Mouse (Mus musculus) midbrain, embryonic 13.5 days (tissue): ENCODE data around the gene Ankrd13b. TPM values are rescaled to one million over a fixed set of nuclear protein-coding genes. Genes with fewer than 3 reads are reported as not detected.

ENCODE experiments used
- ATAC-seq: fragments of 200-750 bp; cut with Nextera tagmentation; 2 replicates; pipeline ENCODE4 v1.8.0; 2017; ENCODE audit warnings: mild to moderate bottlenecking, moderate TSS enrichment, moderate library complexity
- H3K27ac ChIP-seq: fragments of 300-500 bp; sonication (generic); 2 replicates; pipeline ENCODE4 v1.5.1; 2015; ENCODE audit warnings: inconsistent platforms, mild to moderate bottlenecking, moderate library complexity
- H3K27me3 ChIP-seq: fragments of 300-500 bp; sonication (generic); 2 replicates; pipeline ENCODE4 v1.6.1; 2015; ENCODE audit warnings: mild to moderate bottlenecking, inconsistent platforms
- H3K36me3 ChIP-seq: fragments of 300-500 bp; sonication (generic); 2 replicates; pipeline ENCODE4 v1.6.1; 2015; ENCODE audit warnings: mild to moderate bottlenecking, inconsistent platforms
- H3K4me1 ChIP-seq: fragments of 300-500 bp; sonication (generic); replicated peaks from 2 replicates; pipeline ENCODE4 v1.6.1; 2015; ENCODE audit warnings: inconsistent platforms
- H3K4me2 ChIP-seq: fragments of 300-500 bp; sonication (generic); replicated peaks from 2 replicates; pipeline ENCODE4 v1.6.1; 2015; ENCODE audit warnings: moderate library complexity, mild to moderate bottlenecking, inconsistent platforms
- H3K4me3 ChIP-seq: fragments of 300-500 bp; sonication (generic); replicated peaks from 2 replicates; pipeline ENCODE4 v1.5.1; 2015; ENCODE audit warnings: mild to moderate bottlenecking, inconsistent platforms
- H3K9ac ChIP-seq: fragments of 300-500 bp; sonication (generic); replicated peaks from 2 replicates; pipeline ENCODE4 v1.6.1; 2015; ENCODE audit warnings: mild to moderate bottlenecking, inconsistent platforms
- H3K9me3 ChIP-seq: fragments of 300-500 bp; sonication (generic); 2 replicates; pipeline ENCODE4 v1.6.1; 2016; ENCODE audit warnings: mild to moderate bottlenecking, inconsistent platforms
- WGBS: fragments of 180-500 bp; shearing (Covaris S2); methylation state at CpG from one replicate; pipeline ENCODE4 v1.1.7; 2015; 5-methylcytosine and 5-hydroxymethylcytosine counted together
- polyA plus RNA-seq: library from polyadenylated mRNA; unstranded; fragments of >200 nt; fragmentation: Nextera tagmentation; extraction: Ambion mirVana; gene quantifications from 2 replicates; pipeline ENCODE4 v1.2.1, GENCODE M21; 2015

Ankrd13b gene
- polyA plus RNA-seq, 1 experiment from 2014 or later: 27.6 TPM

- peaks cover 22% of the 10 kb centered on the region for H3K4me1 ChIP-seq
- no peak overlapping the region for H3K9ac ChIP-seq
- H3K4me3 ChIP-seq: no peak overlapping the region
- H3K27ac ChIP-seq: no peak overlapping the region
- no peaks in the 10 kb centered on the region for H3K9me3 ChIP-seq
- H3K27me3 ChIP-seq: peaks cover 92% of the 10 kb centered on the region
- peaks cover 9% of the 10 kb centered on the region; the same call in 1 of the 2 replicates for H3K36me3 ChIP-seq
- 53% methylated on average over 4 of the region's 4 CpGs for WGBS
- H3K4me2 ChIP-seq: no peak overlapping the region
- ATAC-seq: no peak
These were observed 24.8 kb downstream of the Ankrd13b start for GRCm38 (mm10) chr11:77464684-77465083.

- peaks cover 22% of the 10 kb centered on the region for H3K4me1 ChIP-seq
- WGBS: 63% methylated on average over 10 of the region's 10 CpGs
- H3K9me3 ChIP-seq: no peaks in the 10 kb centered on the region
- H3K36me3 ChIP-seq: peaks cover 5% of the 10 kb centered on the region; the same call in 1 of the 2 replicates
- peaks cover 85% of the 10 kb centered on the region for H3K27me3 ChIP-seq
- no peak for ATAC-seq
- H3K4me3 ChIP-seq: no peak overlapping the region
- no peak overlapping the region for H3K9ac ChIP-seq
- no peak overlapping the region for H3K27ac ChIP-seq
- H3K4me2 ChIP-seq: no peak overlapping the region
These were observed 25.7 kb downstream of the Ankrd13b start for GRCm38 (mm10) chr11:77463786-77464185.

- peak overlapping the region; percentile 99 for H3K4me2 ChIP-seq
- H3K4me1 ChIP-seq: peaks cover 21% of the 10 kb centered on the region
- peaks cover 5% of the 10 kb centered on the region; the same call in 1 of the 2 replicates for H3K36me3 ChIP-seq
- WGBS: 44% methylated on average over 8 of the region's 8 CpGs
- H3K9me3 ChIP-seq: no peaks in the 10 kb centered on the region
- peak overlapping the region; percentile 75; the same call in 1 of the 2 replicates for H3K9ac ChIP-seq
- no peak overlapping the region for H3K27ac ChIP-seq
- no peak for ATAC-seq
- peak overlapping the region; percentile 54 for H3K4me3 ChIP-seq
- peaks cover 79% of the 10 kb centered on the region for H3K27me3 ChIP-seq
These were observed 26.4 kb downstream of the Ankrd13b start for GRCm38 (mm10) chr11:77463101-77463445.

- peaks cover 15% of the 10 kb centered on the region for H3K4me1 ChIP-seq
- WGBS: under 1% methylated on average over 69 of the region's 73 CpGs
- H3K27me3 ChIP-seq: peaks cover 74% of the 10 kb centered on the region
- peaks cover 7% of the 10 kb centered on the region; the same call in 1 of the 2 replicates for H3K36me3 ChIP-seq
- peak; percentile 77 for ATAC-seq
- no peaks in the 10 kb centered on the region for H3K9me3 ChIP-seq
- no peak within 1 kb of the TSS for H3K27ac ChIP-seq
- peak within 1 kb of the TSS; percentile 75 for H3K9ac ChIP-seq
- peak within 1 kb of the TSS; percentile 99 for H3K4me2 ChIP-seq
- H3K4me3 ChIP-seq: peak within 1 kb of the TSS; percentile 54
These were observed 27.0 kb downstream of the Ankrd13b start, which contains the start of gene Coro6 for GRCm38 (mm10) chr11:77462283-77463100. Coro6 (plus strand) TSS chr11:77462411.

GRCm38 (mm10) chr11:77461856-77462255 is 27.6 kb downstream of the Ankrd13b start:
- peaks cover 15% of the 10 kb centered on the region for H3K4me1 ChIP-seq
- H3K9me3 ChIP-seq: no peaks in the 10 kb centered on the region
- no peak overlapping the region for H3K27ac ChIP-seq
- peaks cover 7% of the 10 kb centered on the region; the same call in 1 of the 2 replicates for H3K36me3 ChIP-seq
- H3K27me3 ChIP-seq: peaks cover 67% of the 10 kb centered on the region
- H3K9ac ChIP-seq: peak overlapping the region; percentile 75
- H3K4me3 ChIP-seq: peak overlapping the region; percentile 54
- no peak for ATAC-seq
- 4% methylated on average over 6 of the region's 6 CpGs for WGBS
- H3K4me2 ChIP-seq: peak overlapping the region; percentile 99

- 81% methylated on average over 6 of the region's 6 CpGs for WGBS
- Histone ChIP-seq H3K27me3 (peaks cover 17% of the 10 kb centered on the region), H3K4me1 (peaks cover 3% of the 10 kb centered on the region), H3K4me2 (no peak overlapping the region), H3K36me3 (peaks cover 30% of the 10 kb centered on the region), H3K9me3 (no peaks in the 10 kb centered on the region), H3K27ac (no peak overlapping the region), H3K9ac (no peak overlapping the region), H3K4me3 (no peak overlapping the region)
- ATAC-seq: no peak
These were observed 32.6 kb downstream of the Ankrd13b start for GRCm38 (mm10) chr11:77456866-77457265.

- Histone ChIP-seq H3K36me3 (peaks cover 30% of the 10 kb centered on the region), H3K4me2 (no peak overlapping the region)
These were observed 33.5 kb downstream of the Ankrd13b start for GRCm38 (mm10) chr11:77455770-77456510.

GRCm38 (mm10) chr11:77453388-77453787 is 36.1 kb downstream of the Ankrd13b start:
- ATAC-seq: no peak
- WGBS: 94% methylated on average over 2 of the region's 2 CpGs
- Histone ChIP-seq H3K9me3 (no peaks in the 10 kb centered on the region), H3K4me3 (no peak overlapping the region), H3K9ac (no peak overlapping the region), H3K4me2 (no peak overlapping the region), H3K4me1 (no peaks in the 10 kb centered on the region), H3K36me3 (peaks cover 45% of the 10 kb centered on the region), H3K27me3 (no peaks in the 10 kb centered on the region), H3K27ac (no peak overlapping the region)

More at GRCm38 (mm10) chr11:77455770-77456510, 33.5 kb downstream of the Ankrd13b start:
- Histone ChIP-seq H3K4me1 (no peaks in the 10 kb centered on the region), H3K9ac (no peak overlapping the region), H3K9me3 (no peaks in the 10 kb centered on the region), H3K27me3 (peaks cover 8% of the 10 kb centered on the region), H3K4me3 (no peak overlapping the region), H3K27ac (no peak overlapping the region)
- no peak for ATAC-seq
- WGBS: 87% methylated on average over 9 of the region's 9 CpGs

- WGBS: 99% methylated on average over 2 of the region's 2 CpGs
These were observed 37.8 kb downstream of the Ankrd13b start for GRCm38 (mm10) chr11:77451670-77452069.

GRCm38 (mm10) chr11:77449224-77449623 is 40.3 kb downstream of the Ankrd13b start:
- H3K9ac ChIP-seq: no peak overlapping the region
- 95% methylated on average over 7 of the region's 7 CpGs for WGBS
- no peaks in the 10 kb centered on the region for H3K9me3 ChIP-seq
- H3K36me3 ChIP-seq: peaks cover 35% of the 10 kb centered on the region
- H3K4me2 ChIP-seq: no peak overlapping the region
- no peak overlapping the region for H3K4me3 ChIP-seq
- H3K4me1 ChIP-seq: no peaks in the 10 kb centered on the region
- no peak for ATAC-seq
- no peak overlapping the region for H3K27ac ChIP-seq
- H3K27me3 ChIP-seq: no peaks in the 10 kb centered on the region

More at GRCm38 (mm10) chr11:77451670-77452069, 37.8 kb downstream of the Ankrd13b start:
- Histone ChIP-seq H3K9me3 (no peaks in the 10 kb centered on the region), H3K27me3 (no peaks in the 10 kb centered on the region), H3K9ac (no peak overlapping the region), H3K4me2 (no peak overlapping the region), H3K27ac (no peak overlapping the region), H3K4me1 (no peaks in the 10 kb centered on the region), H3K4me3 (no peak overlapping the region), H3K36me3 (peaks cover 42% of the 10 kb centered on the region)
- no peak for ATAC-seq

GRCm38 (mm10) chr11:77446628-77447041 is 42.8 kb downstream of the Ankrd13b start:
- no peaks in the 10 kb centered on the region for H3K27me3 ChIP-seq
- no peak overlapping the region for H3K9ac ChIP-seq
- 72% methylated on average over 6 of the region's 6 CpGs for WGBS
- no peak overlapping the region for H3K27ac ChIP-seq
- no peaks in the 10 kb centered on the region for H3K4me1 ChIP-seq
- H3K9me3 ChIP-seq: no peaks in the 10 kb centered on the region
- no peak overlapping the region for H3K4me3 ChIP-seq
- peaks cover 39% of the 10 kb centered on the region for H3K36me3 ChIP-seq
- H3K4me2 ChIP-seq: no peak overlapping the region
- ATAC-seq: no peak

GRCm38 (mm10) chr11:77444939-77445338 is 44.5 kb downstream of the Ankrd13b start:
- Histone ChIP-seq H3K27ac (no peak overlapping the region), H3K27me3 (no peaks in the 10 kb centered on the region), H3K9ac (no peak overlapping the region), H3K4me3 (no peak overlapping the region), H3K4me1 (no peaks in the 10 kb centered on the region), H3K4me2 (no peak overlapping the region), H3K36me3 (peaks cover 41% of the 10 kb centered on the region), H3K9me3 (no peaks in the 10 kb centered on the region)
- ATAC-seq: no peak
- 80% methylated on average over 2 of the region's 2 CpGs for WGBS
